Mouse (Mus musculus) heart, embryonic 13.5 days (tissue): ENCODE measurements around the gene Wdfy1. TPM values are rescaled to one million over a fixed set of nuclear protein-coding genes. Genes with fewer than 3 reads are reported as not detected.

Experiments
- polyA plus RNA-seq: library from polyadenylated mRNA; unstranded; fragments of >200 nt; fragmentation: Nextera tagmentation; extraction: Ambion mirVana; gene quantifications from 2 replicates; pipeline ENCODE4 v1.2.1, GENCODE M21; 2015

Gene Wdfy1
- polyA plus RNA-seq, 1 experiment from 2014 or later, result 30.1 TPM

Other genes with a start within 250 kb of the Wdfy1 start
- gene Ap1s3, start 104.2 kb downstream of the Wdfy1 start, polyA plus RNA-seq, result 0.13 and 0.24 TPM in 2 replicates
- 43.3 and 49.1 TPM in 2 replicates for gene Mrpl44, start 125 bp downstream of the Wdfy1 start, polyA plus RNA-seq
- 144 and 148 TPM in 2 replicates for gene Serpine2, start 85.0 kb upstream of the Wdfy1 start, polyA plus RNA-seq